Mouse (Mus musculus) E14TG2a.4 (cell line): ENCODE data around the gene Ofcc1.

Source experiments
- CTCF ChIP-seq: conservative IDR thresholded peaks from 2 replicates; pipeline ENCODE4 v1.5.1; 2014; ENCODE audit warnings: low read length
- NANOG ChIP-seq: IDR thresholded peaks from 2 replicates; pipeline ENCODE4 v1.6.1; 2014; ENCODE audit warnings: borderline replicate concordance, low read length, mixed read lengths
- POU5F1 ChIP-seq: IDR thresholded peaks from 2 replicates; pipeline ENCODE4 v1.6.1; 2014; ENCODE audit warnings: low read length, borderline replicate concordance

GRCm38 (mm10) chr13:40135670-40136069 is 225.6 kb downstream of the Ofcc1 start:
- no peak for TF ChIP-seq CTCF
- no peak for TF ChIP-seq POU5F1
- no peak for TF ChIP-seq NANOG
